7 mouse cellular contexts compared by ENCODE assay signal in the genomic region with DNA sequence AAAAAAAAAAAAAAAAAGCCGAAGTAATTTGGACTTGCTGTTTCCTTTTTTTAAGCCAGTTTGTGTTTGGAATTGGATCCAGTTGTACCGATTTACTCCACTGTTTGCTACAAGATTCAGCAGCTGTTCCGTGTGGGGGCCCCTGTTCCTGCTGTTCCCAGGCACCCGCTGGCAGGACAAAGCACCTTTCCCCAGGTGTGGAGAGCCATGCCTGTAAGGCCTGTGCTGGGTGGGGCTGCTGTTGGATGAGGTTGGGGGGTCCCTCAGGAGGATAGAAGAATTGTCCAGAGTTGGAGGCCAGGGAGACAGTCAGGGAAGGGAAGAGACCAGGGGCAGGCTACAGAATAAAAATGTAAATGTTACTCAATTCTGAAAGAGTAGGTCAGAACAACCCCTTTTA. TPM values are rescaled to one million over a fixed set of nuclear protein-coding genes. Genes with fewer than 3 reads are reported as not detected.
DNase-seq lines count a peak whose midpoint lies in the region; ATAC-seq and TF ChIP-seq lines count a peak whose summit lies in the region.

No protein-coding gene starts in this region.

- H3K9ac ChIP-seq in lung, postnatal 0 days (replicated peaks; ENCODE audit: low read depth): 0 out of 2 replicates have a peak overlapping the region, but pooled peaks have one; percentile 90
- H3K9ac ChIP-seq in forebrain, embryonic 15.5 days (replicated peaks): no peak overlapping the region
- peak overlapping the region; percentile 43 for H3K9ac ChIP-seq in liver, embryonic 13.5 days
- H3K9ac ChIP-seq in stomach, postnatal 0 days (ENCODE audit: low read length): no peak overlapping the region

- no peaks in the 10 kb centered on the region for H3K9me3 ChIP-seq in lung, postnatal 0 days (ENCODE audit: low read length)
- no peaks in the 10 kb centered on the region for H3K9me3 ChIP-seq in forebrain, embryonic 15.5 days
- H3K9me3 ChIP-seq in liver, embryonic 13.5 days (replicated peaks): no peaks in the 10 kb centered on the region
- no peaks in the 10 kb centered on the region for H3K9me3 ChIP-seq in stomach, postnatal 0 days (ENCODE audit: control insufficient read depth, low read length)

- H3K27me3 ChIP-seq in lung, postnatal 0 days (replicated peaks; ENCODE audit: insufficient read depth, low read length): no peaks in the 10 kb centered on the region
- no peaks in the 10 kb centered on the region for H3K27me3 ChIP-seq in forebrain, embryonic 15.5 days
- no peaks in the 10 kb centered on the region for H3K27me3 ChIP-seq in liver, embryonic 13.5 days
- H3K27me3 ChIP-seq in stomach, postnatal 0 days (ENCODE audit: control insufficient read depth, insufficient read depth, low read length): no peaks in the 10 kb centered on the region

- WGBS in lung, postnatal 0 days: 20% methylated on average over 4 of the region's 4 CpGs
- 50% methylated on average over 4 of the region's 4 CpGs for WGBS in forebrain, embryonic 15.5 days
- WGBS in liver, embryonic 13.5 days (ENCODE audit: insufficient replicate concordance): 31% methylated on average over 4 of the region's 4 CpGs
- 31% methylated on average over 4 of the region's 4 CpGs for WGBS in stomach, postnatal 0 days

- H3K4me3 ChIP-seq in lung, postnatal 0 days (ENCODE audit: low read depth, low read length): no peak overlapping the region
- peak overlapping the region; percentile 67; the same call in 1 of the 2 replicates for H3K4me3 ChIP-seq in forebrain, embryonic 15.5 days
- peak overlapping the region; percentile 92; the same call in 1 of the 2 replicates for H3K4me3 ChIP-seq in liver, embryonic 13.5 days (replicated peaks)
- no peak overlapping the region for H3K4me3 ChIP-seq in stomach, postnatal 0 days (ENCODE audit: low read depth, low read length)

- H3K27ac ChIP-seq in lung, postnatal 0 days (ENCODE audit: low read length): no peak overlapping the region
- H3K27ac ChIP-seq in forebrain, embryonic 15.5 days (replicated peaks): peak overlapping the region; percentile 97; the same call in 1 of the 2 replicates
- no peak overlapping the region; the same call in 1 of the 2 replicates for H3K27ac ChIP-seq in liver, embryonic 13.5 days
- H3K27ac ChIP-seq in stomach, postnatal 0 days (replicated peaks): no peak overlapping the region

- H3K36me3 ChIP-seq in lung, postnatal 0 days (ENCODE audit: insufficient read depth, low read length): no peaks in the 10 kb centered on the region
- H3K36me3 ChIP-seq in forebrain, embryonic 15.5 days: no peaks in the 10 kb centered on the region
- no peaks in the 10 kb centered on the region for H3K36me3 ChIP-seq in liver, embryonic 13.5 days
- no peaks in the 10 kb centered on the region for H3K36me3 ChIP-seq in stomach, postnatal 0 days (ENCODE audit: control insufficient read depth, insufficient read depth, low read length)

- intact Hi-C loops in gastrocnemius, postnatal 36 days (cut with DNase I): loop anchor here (10.0 kb wide), 1 partner anchor 136 kb away; no protein-coding TSS in a partner anchor

- no peak for ATAC-seq in lung, postnatal 0 days
- ATAC-seq in forebrain, embryonic 15.5 days (replicated peaks): no peak
- no peak for ATAC-seq in liver, embryonic 13.5 days (ENCODE audit: low read depth)
- ATAC-seq in stomach, postnatal 0 days (ENCODE audit: low FRiP score, low TSS enrichment): no peak

- no peak for DNase-seq in lung, postnatal 0 days (ENCODE audit: low spot score)
- no peak for DNase-seq in lung, postnatal 25 days (ENCODE audit: low spot score)
- no peak for DNase-seq in liver, embryonic 13.5 days
- DNase-seq in stomach, postnatal 0 days (ENCODE audit: low spot score): no peak
- DNase-seq in spleen, postnatal 14 days (ENCODE audit: low spot score in 2 of 2): no peak
- DNase-seq in gastrocnemius, postnatal 36 days: no peak

- H3K4me1 ChIP-seq in lung, postnatal 0 days (ENCODE audit: insufficient read depth, low read depth, low read length): no peaks in the 10 kb centered on the region
- H3K4me1 ChIP-seq in forebrain, embryonic 15.5 days: peaks cover 56% of the 10 kb centered on the region
- peaks cover 29% of the 10 kb centered on the region for H3K4me1 ChIP-seq in liver, embryonic 13.5 days (replicated peaks)
- H3K4me1 ChIP-seq in stomach, postnatal 0 days (replicated peaks; ENCODE audit: control insufficient read depth, insufficient read depth): no peaks in the 10 kb centered on the region

- no peak for TF ChIP-seq CTCF in lung, postnatal 0 days (IDR thresholded peaks at IDR 0.05)
- TF ChIP-seq CTCF in stomach, postnatal 0 days (IDR thresholded peaks at IDR 0.05; ENCODE audit: low read depth): no peak

- no peak for TF ChIP-seq EP300 in lung, postnatal 0 days (IDR thresholded peaks at IDR 0.05)
- TF ChIP-seq EP300 in stomach, postnatal 0 days (optimal IDR thresholded peaks at IDR 0.05): no peak

- peak overlapping the region; percentile 88; the same call in 1 of the 2 replicates for H3K4me2 ChIP-seq in lung, postnatal 0 days (replicated peaks; ENCODE audit: low read depth, low read length)
- H3K4me2 ChIP-seq in forebrain, embryonic 15.5 days (replicated peaks): peak overlapping the region; percentile 59
- peak overlapping the region; percentile 81 for H3K4me2 ChIP-seq in liver, embryonic 13.5 days
- peak overlapping the region; percentile 82; the same call in 1 of the 2 replicates for H3K4me2 ChIP-seq in stomach, postnatal 0 days (replicated peaks; ENCODE audit: low read depth)

RNA-seq across cellular contexts. Expression of gene Wdfy3, which starts 1.1 kb away (rescaled TPM):
- polyA plus RNA-seq in lung, postnatal 0 days (2015; fragmentation: Nextera tagmentation; extraction: Ambion mirVana): 9.9 and 11.9 TPM in 2 replicates
- 26.2 and 26.3 TPM in 2 replicates for polyA plus RNA-seq in forebrain, embryonic 15.5 days (2015; fragmentation: Nextera tagmentation; extraction: Ambion mirVana)
- polyA plus RNA-seq in liver, embryonic 13.5 days (2015; fragmentation: Nextera tagmentation; extraction: Ambion mirVana): 3.3 and 3.7 TPM in 2 replicates
- 4.9 and 5.4 TPM in 2 replicates for polyA plus RNA-seq in stomach, postnatal 0 days (2015; fragmentation: Nextera tagmentation; extraction: Ambion mirVana)
- 10 to 100 TPM; 18.3 to 21.2 TPM for total RNA-seq in gastrocnemius, postnatal 36 days (2021)

Comparison
In these comparisons a context has a peak if more than half of its experiments do, and no peak if none do; other contexts are left out.
1. H3K4me3 ChIP-seq: peak in forebrain, embryonic 15.5 days (single experiment) and liver, embryonic 13.5 days (single experiment); none in lung, postnatal 0 days (single experiment) and stomach, postnatal 0 days (single experiment).
2. H3K9ac ChIP-seq: peak in lung, postnatal 0 days (single experiment) and liver, embryonic 13.5 days (single experiment); none in forebrain, embryonic 15.5 days (single experiment) and stomach, postnatal 0 days (single experiment).
3. Peak in every context shown above with its lines, with median percentiles within 50 percentile points of each other: H3K4me2 ChIP-seq.